Mouse (Mus musculus): ENCODE measurements around the gene Kcne2. TPM values are rescaled to one million over a fixed set of nuclear protein-coding genes. Genes with fewer than 3 reads are reported as not detected.
A peak's percentile ranks its signal among the peaks of the same experiment; 100 is the strongest.

The Kcne2 gene
- not detected in 2 replicates for total RNA-seq (2021)
- long read RNA-seq: 0 reads

DNA sequence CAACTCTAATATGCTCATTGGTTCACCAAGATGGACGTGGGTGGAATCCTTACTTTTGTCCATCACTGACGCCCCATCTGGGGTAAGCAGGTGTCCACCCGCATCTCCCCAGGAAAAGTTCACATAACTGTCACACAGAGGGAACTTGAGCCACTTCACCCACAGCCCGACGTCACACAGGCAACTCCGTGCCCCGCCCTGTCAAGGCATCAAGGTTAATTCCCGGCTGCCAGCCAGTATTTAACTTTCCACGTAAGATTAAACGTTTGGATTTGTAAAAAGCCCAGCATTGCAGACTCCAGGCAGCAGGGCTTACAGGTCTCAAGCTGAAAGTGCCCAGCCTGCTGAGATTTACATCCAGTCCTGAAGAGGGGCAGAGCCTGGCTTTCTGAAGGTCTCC, at the start of gene Kcne2:
Gene Kcne2 (plus strand): TSS at position 289 of the 400 bp plus-strand sequence.
- no peak for DNase-seq

DNA sequence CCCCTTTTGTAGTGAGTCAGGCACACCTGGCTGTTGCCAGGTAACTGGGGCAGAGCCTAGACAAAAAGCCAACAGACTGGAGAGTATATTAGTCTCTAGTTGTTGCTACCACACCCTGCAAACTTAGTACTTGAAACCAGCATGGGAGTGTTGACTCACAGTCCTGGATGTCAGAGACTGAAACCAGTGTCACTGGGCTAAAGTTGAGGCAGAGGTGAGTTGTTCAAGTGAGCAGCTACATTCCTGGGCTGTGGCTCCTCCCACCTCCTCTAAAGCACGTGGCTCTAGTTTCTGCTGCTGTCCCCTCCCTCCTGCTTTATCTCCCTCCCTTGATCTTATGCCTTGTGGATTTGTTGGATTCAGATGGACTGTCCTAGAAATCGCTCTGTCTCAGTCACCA, 46.3 kb upstream of the Kcne2 start:
- DNase-seq: no peak

- no peak for DNase-seq
These were observed 45.2 kb upstream of the Kcne2 start for GRCm38 (mm10) chr16:92246974-92247373.

DNA sequence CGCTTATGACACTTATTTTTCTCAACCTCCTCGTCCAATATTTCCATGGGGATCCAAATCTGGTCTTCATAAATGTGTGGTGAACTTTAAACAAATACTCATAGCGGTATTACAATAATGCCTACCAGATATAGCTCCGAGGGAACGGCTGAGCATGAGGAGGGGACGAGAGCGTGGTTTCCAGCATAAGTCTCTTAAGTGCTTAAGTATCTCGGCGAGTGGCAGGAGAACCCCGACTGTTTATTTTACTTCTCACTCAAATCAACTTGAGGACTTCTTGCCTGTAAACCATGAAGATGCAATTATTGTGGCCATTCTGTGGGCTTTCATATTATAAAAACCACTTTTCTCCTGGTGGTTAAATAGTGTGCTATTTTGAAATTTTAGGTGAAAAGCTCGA, 44.5 kb upstream of the Kcne2 start:
- no peak for DNase-seq

GRCm38 (mm10) chr16:92249681-92250080, 42.5 kb upstream of the Kcne2 start:
- no peak for DNase-seq

GRCm38 (mm10) chr16:92250452-92250851, 41.7 kb upstream of the Kcne2 start:
- no peak for DNase-seq

GRCm38 (mm10) chr16:92254316-92254715, 37.9 kb upstream of the Kcne2 start:
- no peak for DNase-seq

GRCm38 (mm10) chr16:92267861-92268260, 24.3 kb upstream of the Kcne2 start:
- DNase-seq: no peak

DNA sequence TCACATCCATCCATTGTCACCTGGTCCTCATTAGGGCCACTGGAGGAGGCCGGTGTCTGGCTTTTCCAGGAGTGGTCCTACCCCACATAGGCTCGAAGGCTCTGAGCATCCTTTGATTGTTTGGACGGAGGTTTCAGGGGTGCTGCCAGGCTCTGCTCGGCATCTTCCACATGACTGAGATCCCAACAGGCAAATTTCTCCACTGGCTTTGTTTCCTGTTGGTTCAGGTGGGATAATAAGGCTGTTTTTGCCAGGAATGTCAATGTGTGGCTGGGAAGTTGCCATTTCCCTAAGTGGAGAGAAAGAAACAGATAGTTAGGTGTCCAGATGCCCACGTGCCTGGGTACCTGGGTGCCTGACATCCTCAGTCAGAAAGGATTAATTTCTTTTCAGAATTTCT, 17.7 kb upstream of the Kcne2 start:
- DNase-seq: no peak

- DNase-seq: peak; percentile 62
These were observed 16.7 kb upstream of the Kcne2 start for GRCm38 (mm10) chr16:92275526-92275925.

DNA sequence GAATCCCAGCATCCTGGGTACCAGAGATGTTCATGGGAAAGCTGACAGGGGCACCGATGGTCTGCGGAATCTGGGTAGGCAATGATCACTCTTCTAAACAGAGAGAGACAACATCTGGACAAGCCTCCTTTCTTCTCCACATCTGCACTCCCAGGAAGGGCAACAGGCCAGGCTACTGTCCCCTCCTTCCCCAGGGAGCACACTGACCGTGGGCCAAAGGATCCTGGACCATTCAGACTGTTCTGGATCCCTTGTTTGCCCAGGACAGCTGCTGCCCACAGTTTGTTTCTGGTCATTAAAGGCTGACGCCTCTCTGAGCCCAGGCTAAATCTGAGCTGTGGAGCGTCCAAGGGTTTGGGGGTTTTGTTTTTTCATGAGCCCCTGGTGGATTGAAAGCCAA, 9.5 kb upstream of the Kcne2 start:
- DNase-seq: no peak

- no peak for DNase-seq
These were observed 7.1 kb upstream of the Kcne2 start for GRCm38 (mm10) chr16:92285068-92285467.

DNA sequence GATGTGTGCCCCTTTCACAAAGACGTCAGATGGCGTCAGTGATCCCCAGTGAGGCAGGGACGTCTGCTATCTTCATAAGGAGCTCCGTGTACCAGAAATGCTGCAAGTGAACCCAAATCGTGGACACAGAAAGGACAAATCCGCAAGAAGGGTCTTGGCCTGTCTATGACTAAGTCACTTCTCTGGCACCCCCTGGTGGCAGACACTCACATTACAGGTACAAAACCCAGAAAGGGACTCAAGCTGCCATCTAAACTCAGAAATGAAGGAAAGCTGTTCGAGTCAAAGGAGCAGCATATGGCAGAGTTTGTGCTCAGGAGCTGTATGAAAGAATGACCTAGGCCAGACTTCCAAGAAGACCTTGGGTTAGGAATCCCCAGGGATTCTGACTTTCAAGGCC, 5.6 kb upstream of the Kcne2 start:
- DNase-seq: peak; percentile 86

DNA sequence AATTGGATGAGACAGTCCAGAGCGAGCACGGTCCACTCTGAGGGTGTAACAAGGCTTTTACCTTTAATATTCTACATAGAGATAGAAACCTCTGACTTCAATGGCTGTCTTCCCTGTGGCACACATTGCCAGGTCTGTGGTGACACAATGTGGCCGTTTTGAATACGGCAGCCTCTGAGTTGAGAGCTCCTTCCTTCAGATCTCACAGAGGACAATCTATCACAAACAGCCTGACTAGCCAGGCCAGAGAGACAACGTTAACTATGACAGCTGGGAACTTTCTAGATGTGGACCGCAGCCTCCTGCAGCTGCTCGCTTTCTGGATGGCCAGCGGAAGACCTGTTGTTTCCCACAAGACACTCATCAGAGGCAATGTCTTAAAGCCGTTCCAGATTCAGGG, 3.4 kb upstream of the Kcne2 start:
- no peak for DNase-seq

GRCm38 (mm10) chr16:92290045-92290444, 2.1 kb upstream of the Kcne2 start:
- no peak for DNase-seq

DNA sequence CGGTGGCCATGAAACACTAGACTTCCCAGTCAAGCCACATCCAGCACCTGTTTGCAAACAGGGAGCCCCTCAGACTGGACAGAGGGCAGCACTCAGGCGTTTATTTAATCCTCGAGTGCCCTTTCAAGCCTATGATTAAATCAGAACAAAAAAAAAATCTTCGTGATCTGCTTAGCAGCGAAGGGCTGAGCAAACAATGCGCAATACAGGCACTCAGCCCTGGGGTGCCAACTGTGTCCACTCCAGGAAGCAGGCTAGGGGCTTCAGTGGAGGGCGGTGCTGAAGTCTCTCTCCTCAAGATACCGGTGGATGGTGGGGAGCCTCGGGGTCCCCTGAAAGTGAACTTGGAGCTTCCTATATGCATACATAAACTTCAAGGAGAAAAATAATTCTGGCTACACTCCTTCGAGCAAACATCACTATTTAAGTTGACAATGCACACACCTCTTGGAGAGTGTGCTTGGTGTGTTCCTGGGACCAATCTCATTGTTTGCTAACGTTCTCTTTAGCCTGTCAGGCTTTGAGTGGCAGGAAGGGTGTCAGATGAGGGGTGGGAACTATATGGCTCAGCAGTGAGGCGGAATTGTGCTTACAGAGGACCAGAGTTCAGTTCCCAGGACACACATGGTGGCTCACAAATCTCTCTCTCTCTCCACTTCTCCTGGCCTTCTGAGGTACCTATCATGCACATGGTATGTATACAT, 2.2 kb downstream of the Kcne2 start:
- DNase-seq: no peak

- DNase-seq: no peak
These were observed 3.1 kb downstream of the Kcne2 start for GRCm38 (mm10) chr16:92295328-92295727.

DNA sequence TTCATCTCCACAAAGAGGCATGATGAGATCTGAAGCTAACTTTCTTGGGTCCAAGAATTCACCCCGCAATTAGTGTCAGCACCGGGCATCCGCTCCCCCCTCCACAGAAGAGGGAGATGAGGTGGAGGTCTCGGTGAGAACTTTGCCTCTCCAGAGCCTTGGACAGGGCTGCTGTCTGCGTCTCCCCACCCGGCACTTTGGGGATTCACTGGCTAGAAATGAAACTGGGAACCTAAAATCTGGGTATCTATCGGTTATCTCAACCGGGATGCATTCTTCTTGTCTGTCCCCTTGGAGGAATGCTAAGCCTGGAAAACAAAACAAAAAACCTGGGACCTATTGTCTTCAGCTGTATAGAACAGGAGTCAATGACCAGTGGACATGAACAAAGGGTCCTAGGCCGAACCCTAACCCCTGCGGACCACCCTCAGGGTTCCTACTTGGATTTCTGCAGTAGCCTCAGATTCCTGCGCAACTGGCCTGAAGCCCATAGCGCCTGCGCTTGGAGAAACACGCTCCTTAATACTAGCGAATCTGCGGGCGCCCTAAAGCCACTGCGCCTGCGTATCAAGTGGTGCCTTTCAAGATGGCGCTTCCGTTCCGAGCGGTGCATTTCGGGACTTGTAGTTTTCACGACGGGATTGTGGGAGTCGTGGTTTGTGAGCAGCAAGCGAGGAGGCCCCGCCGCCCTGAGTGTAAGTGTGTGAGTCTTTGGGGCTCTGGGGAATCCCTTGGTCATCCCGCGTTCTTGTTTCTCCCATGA, 8.6 kb downstream of the Kcne2 start, which contains the start of gene Smim11:
Gene Smim11 (plus strand): TSS at position 638 of the 763 bp plus-strand sequence.
- peak; percentile 91 for DNase-seq

DNA sequence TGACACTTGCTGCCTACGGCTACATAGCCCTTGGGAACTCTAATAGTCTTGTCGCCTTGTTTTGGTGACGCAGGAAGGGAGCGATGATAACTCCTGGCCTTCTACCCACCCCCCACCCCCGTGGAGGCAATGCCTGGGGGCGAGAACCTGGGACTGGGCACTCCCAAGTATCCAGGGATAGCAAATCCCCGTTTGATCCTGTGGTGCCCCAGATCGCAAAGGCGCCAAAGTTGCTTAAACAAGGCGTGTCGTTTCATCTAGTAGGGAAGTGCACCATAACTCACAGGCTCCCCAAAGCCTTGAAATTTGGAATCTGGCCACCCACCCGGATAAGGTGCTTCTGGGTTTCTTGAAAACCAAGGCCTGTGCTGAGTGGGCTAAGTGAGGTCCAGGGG, 9.2 kb downstream of the Kcne2 start:
- DNase-seq: peak; percentile 22

- DNase-seq: no peak
These were observed 9.8 kb downstream of the Kcne2 start for GRCm38 (mm10) chr16:92301989-92302388.

DNA sequence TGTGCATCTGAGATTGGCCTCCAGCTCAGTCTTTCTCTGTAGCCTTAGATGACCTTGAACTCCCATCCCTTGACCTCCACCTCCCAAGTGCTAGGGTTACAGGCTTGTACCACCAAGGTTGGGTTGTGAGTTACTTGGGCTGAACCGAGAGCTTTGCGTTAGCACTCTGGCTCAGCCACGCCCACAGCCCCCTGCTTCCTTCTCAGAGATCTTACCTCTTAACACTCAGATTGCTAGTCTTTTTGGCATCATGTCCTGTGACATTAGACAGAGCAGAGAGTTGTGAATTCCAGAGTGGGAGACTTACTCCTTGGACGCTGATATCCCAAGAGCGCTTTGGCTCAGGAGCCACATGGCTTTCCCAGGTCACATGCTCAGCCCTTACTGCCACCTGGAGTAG, 10.3 kb downstream of the Kcne2 start:
- no peak for DNase-seq

- DNase-seq: no peak
These were observed 13.3 kb downstream of the Kcne2 start for GRCm38 (mm10) chr16:92305519-92305918.

DNA sequence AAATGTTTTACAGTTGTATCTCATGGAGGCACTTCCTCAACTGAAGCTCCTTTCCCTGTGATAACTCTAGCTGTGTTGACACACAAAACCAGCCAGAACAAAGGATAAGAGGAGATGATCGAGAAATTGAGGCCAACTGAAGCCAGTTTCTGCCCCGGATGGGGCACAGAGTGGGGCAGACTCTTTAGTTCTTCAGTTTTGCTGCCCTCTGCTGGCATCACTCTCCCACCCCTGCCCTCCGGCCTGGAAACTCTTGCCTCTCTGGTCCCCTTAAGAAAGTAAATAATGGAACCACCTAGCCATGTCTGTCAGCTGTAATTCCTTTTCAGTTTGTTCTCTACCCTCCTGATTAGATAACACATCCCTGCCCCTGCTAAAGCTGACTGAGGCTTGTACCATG, 15.8 kb downstream of the Kcne2 start:
- no peak for DNase-seq

DNA sequence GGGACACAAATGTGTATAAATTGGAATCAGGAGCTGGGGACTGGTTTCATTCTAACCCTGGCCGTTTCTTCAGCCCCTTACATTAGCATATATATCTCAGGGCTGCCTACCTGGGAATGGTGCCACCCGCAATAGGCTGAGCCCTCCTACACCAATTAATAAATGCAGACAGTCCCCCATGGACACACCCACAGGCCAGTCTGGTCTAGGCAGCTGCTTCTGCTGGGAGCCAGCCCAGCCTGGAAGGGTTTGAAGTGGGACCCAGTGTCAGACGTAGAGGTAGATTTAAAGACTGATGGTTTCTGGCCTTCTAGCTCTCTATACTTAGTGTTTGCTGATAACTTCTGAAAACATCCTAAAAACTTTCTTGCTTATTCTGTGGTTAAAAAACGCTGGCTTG, 16.9 kb downstream of the Kcne2 start:
- DNase-seq: no peak

Measured in adrenal gland, postnatal 25 days (tissue).